21 mouse cellular contexts compared by ENCODE assay signal in genomic region chr5:38126519-38127306, GRCm38 (mm10). TPM values are rescaled to one million over a fixed set of nuclear protein-coding genes. Genes with fewer than 3 reads are reported as not detected.
DNase-seq lines count a peak whose midpoint lies in the region; ATAC-seq lines count a peak whose summit lies in the region.
"Had no signal": no experiment of that assay in that cellular context is flagged by ENCODE, and none has a peak within 500 bp of the region (broad histone marks: within the 10 kb centered on the region; RNA-seq: fewer than 3 reads in every experiment).

No protein-coding gene starts in this region.

- H3K9ac ChIP-seq in forebrain, embryonic 15.5 days (replicated peaks), result no peak overlapping the region
- no peak overlapping the region; the same call in 1 of the 2 replicates for H3K9ac ChIP-seq in neural tube, embryonic 15.5 days (replicated peaks)

- H3K4me1 ChIP-seq in forebrain, embryonic 15.5 days, result no peaks in the 10 kb centered on the region
- no peaks in the 10 kb centered on the region for H3K4me1 ChIP-seq in forebrain, embryonic 10.5 days
- H3K4me1 ChIP-seq in neural tube, embryonic 15.5 days, result no peaks in the 10 kb centered on the region
- H3K4me1 ChIP-seq: hindbrain, embryonic 10.5 days had no signal

- no peak overlapping the region for H3K4me3 ChIP-seq in forebrain, embryonic 15.5 days
- no peak overlapping the region for H3K4me3 ChIP-seq in forebrain, embryonic 10.5 days
- H3K4me3 ChIP-seq in neural tube, embryonic 15.5 days (replicated peaks), result no peak overlapping the region
- H3K4me3 ChIP-seq: hindbrain, embryonic 10.5 days had no signal

- 86% methylated on average over 13 of the region's 13 CpGs for WGBS in forebrain, embryonic 15.5 days
- 88% methylated on average over 13 of the region's 13 CpGs for WGBS in forebrain, embryonic 10.5 days
- 85% methylated on average over 13 of the region's 13 CpGs for WGBS in neural tube, embryonic 15.5 days

- no peaks in the 10 kb centered on the region for H3K27me3 ChIP-seq in forebrain, embryonic 15.5 days
- no peaks in the 10 kb centered on the region for H3K27me3 ChIP-seq in forebrain, embryonic 10.5 days (ENCODE audit: poor library complexity, severe bottlenecking)
- H3K27me3 ChIP-seq in neural tube, embryonic 15.5 days (replicated peaks), result no peaks in the 10 kb centered on the region

- no peak for DNase-seq in forebrain, embryonic 10.5 days (ENCODE audit: extremely low spot score, low spot score)
- DNase-seq in layer of hippocampus, adult 11-12 months (ENCODE audit: low spot score), result peak; percentile 52
- DNase-seq in layer of hippocampus, postnatal 25 days (ENCODE audit: extremely low spot score in 1 of 2, low spot score in 1 of 2), result no peak
- peak; percentile 56 to 73 for DNase-seq in kidney, adult 8-10 months
- peak; percentile 71 for DNase-seq in layer of hippocampus, adult 9-11 months
- DNase-seq: adrenal gland, postnatal 14 days; cerebellum, adult 18-20 months; cerebellum, postnatal 25 days; embryo, embryonic 11 days; gastrocnemius, postnatal 36 days; lung, adult 18-20 months; lung, postnatal 36 days; right cerebral cortex, postnatal 4 days had no signal

- H3K4me2 ChIP-seq in forebrain, embryonic 15.5 days (replicated peaks), result no peak overlapping the region
- no peak overlapping the region for H3K4me2 ChIP-seq in neural tube, embryonic 15.5 days
- H3K4me2 ChIP-seq: liver, embryonic 11.5 days had no signal

- no peaks in the 10 kb centered on the region for H3K9me3 ChIP-seq in forebrain, embryonic 15.5 days
- 0 out of 2 replicates have a peak, but pooled peaks cover 5% of the 10 kb centered on the region for H3K9me3 ChIP-seq in forebrain, embryonic 10.5 days
- H3K9me3 ChIP-seq in neural tube, embryonic 15.5 days (replicated peaks), result no peaks in the 10 kb centered on the region

- H3K27ac ChIP-seq in forebrain, embryonic 15.5 days (replicated peaks), result no peak overlapping the region
- no peak overlapping the region for H3K27ac ChIP-seq in forebrain, embryonic 10.5 days
- H3K27ac ChIP-seq in neural tube, embryonic 15.5 days (replicated peaks), result no peak overlapping the region
- H3K27ac ChIP-seq: hindbrain, embryonic 10.5 days; stomach, postnatal 0 days had no signal

- ATAC-seq in forebrain, embryonic 15.5 days (replicated peaks), result 0 out of 2 replicates have a peak, but pooled peaks have one; percentile 43
- no peak for ATAC-seq in neural tube, embryonic 15.5 days (ENCODE audit: low FRiP score)
- no peak for ATAC-seq in granulocyte monocyte progenitor cell, adult 5-6 weeks (replicated peaks; ENCODE audit: poor library complexity, severe bottlenecking)
- ATAC-seq: activated CD4-positive, CD25-positive, alpha-beta regulatory T cell, adult 4 months; CD4-positive, CD25-positive, alpha-beta regulatory T cell, adult 4 months had no signal

- H3K36me3 ChIP-seq in forebrain, embryonic 15.5 days, result 0 out of 2 replicates have a peak, but pooled peaks cover 2% of the 10 kb centered on the region
- H3K36me3 ChIP-seq in forebrain, embryonic 10.5 days (replicated peaks), result peaks cover 48% of the 10 kb centered on the region
- H3K36me3 ChIP-seq in neural tube, embryonic 15.5 days, result peaks cover 16% of the 10 kb centered on the region; the same call in 1 of the 2 replicates

RNA-seq across cellular contexts. Expression of gene Nsg1, which starts 33.0 kb away (rescaled TPM):
- polyA plus RNA-seq in forebrain, embryonic 15.5 days (2015; fragmentation: Nextera tagmentation; extraction: Ambion mirVana), result 1,162 and 1,219 TPM in 2 replicates
- polyA plus RNA-seq in forebrain, embryonic 10.5 days (2016; fragmentation: Nextera tagmentation; extraction: Ambion mirVana), result 112 and 114 TPM in 2 replicates
- 100 to 1,000 TPM; 455 to 474 TPM for total RNA-seq in layer of hippocampus, postnatal 25 days (2021)
- 1,201 and 1,460 TPM in 2 replicates for polyA plus RNA-seq in neural tube, embryonic 15.5 days (2015; fragmentation: Nextera tagmentation; extraction: Ambion mirVana)
- not detected in 2 replicates for total RNA-seq in granulocyte monocyte progenitor cell, adult 5-6 weeks (2014; fragmentation: Nextera tagmentation)
- total RNA-seq in granulocyte monocyte progenitor cell, adult 5-6 weeks (2017), result 0.98 TPM in 1 of 2 replicates, not detected in the other

Comparison
In these comparisons a context has a peak if more than half of its experiments do, and no peak if none do; other contexts are left out.
1. DNase-seq: peak in layer of hippocampus, adult 11-12 months (single experiment), kidney, adult 8-10 months (2 of 2) and layer of hippocampus, adult 9-11 months (single experiment); none in forebrain, embryonic 10.5 days (single experiment) and layer of hippocampus, postnatal 25 days (0 of 2).
2. RNA of gene Nsg1, which starts 33.0 kb away (polyA plus RNA-seq): 1,201 to 1,460 TPM in neural tube, embryonic 15.5 days and 1,162 to 1,219 TPM in forebrain, embryonic 15.5 days; 112 to 114 TPM in forebrain, embryonic 10.5 days; every median in the first group is over 10 times any median in the second.